Mouse (Mus musculus): Measurements from ENCODE around the gene Cdk13. TPM values are rescaled to one million over a fixed set of nuclear protein-coding genes. Genes with fewer than 3 reads are reported as not detected.

The Cdk13 gene
- polyA plus RNA-seq, 1 experiment from 2014 or later, result 20.2 TPM

DNA sequence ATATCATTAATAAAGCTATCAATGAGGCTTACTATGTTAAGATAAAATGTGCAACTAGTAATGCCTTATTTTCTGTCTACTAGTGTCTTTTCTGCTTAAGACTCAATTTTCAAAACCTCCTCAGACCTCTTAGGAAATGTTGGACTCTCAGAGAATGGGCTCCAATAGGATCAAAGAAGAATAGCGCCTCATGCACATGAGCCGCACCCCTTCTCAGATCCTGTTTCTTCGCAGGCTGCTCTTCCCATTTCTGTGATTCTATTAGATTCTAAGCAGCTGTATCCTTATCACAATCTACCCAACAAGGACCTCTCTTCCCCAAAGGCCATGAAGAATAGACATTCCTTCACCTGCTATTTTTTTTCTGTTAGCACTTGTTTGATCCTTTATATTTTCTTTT is 76.1 kb downstream of the Cdk13 start:
- peaks cover 8% of the 10 kb centered on the region; the same call in 1 of the 2 replicates for H3K36me3 ChIP-seq
- H3K27me3 ChIP-seq (replicated peaks), result no peaks in the 10 kb centered on the region
- no peak overlapping the region for H3K4me2 ChIP-seq
- no peaks in the 10 kb centered on the region for H3K4me1 ChIP-seq
- no peak for ATAC-seq (ENCODE audit: insufficient read depth, low FRiP score, low read depth)
- no peaks in the 10 kb centered on the region for H3K9me3 ChIP-seq
- no peak overlapping the region for H3K27ac ChIP-seq
- H3K9ac ChIP-seq, result no peak overlapping the region
- 87% methylated on average over 3 of the region's 3 CpGs for WGBS
- H3K4me3 ChIP-seq (replicated peaks), result no peak overlapping the region

DNA sequence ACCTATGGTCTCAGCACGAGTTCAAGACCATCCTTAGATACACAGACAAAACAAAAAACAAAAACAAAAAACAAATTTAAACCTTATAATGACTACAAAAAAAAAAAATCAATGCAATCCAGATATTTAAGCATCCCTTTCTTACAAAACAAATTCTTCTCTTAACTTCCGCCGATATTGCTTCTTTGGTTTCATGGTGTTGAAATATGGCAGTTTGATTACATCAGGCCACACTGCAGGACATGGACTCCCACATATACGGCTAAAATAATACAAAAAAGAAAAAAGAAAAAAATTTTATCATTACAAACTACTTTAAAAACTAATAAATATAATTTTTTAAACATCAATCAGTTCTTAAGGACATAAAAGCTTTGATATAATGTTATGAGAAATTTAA is 77.0 kb downstream of the Cdk13 start:
- H3K36me3 ChIP-seq, result peaks cover 8% of the 10 kb centered on the region; the same call in 1 of the 2 replicates
- no peak overlapping the region for H3K27ac ChIP-seq
- no peaks in the 10 kb centered on the region for H3K9me3 ChIP-seq
- ATAC-seq (ENCODE audit: insufficient read depth, low FRiP score, low read depth), result no peak
- 85% methylated on average over 4 of the region's 4 CpGs for WGBS
- H3K4me2 ChIP-seq, result no peak overlapping the region
- H3K9ac ChIP-seq, result no peak overlapping the region
- H3K4me1 ChIP-seq, result no peaks in the 10 kb centered on the region
- no peak overlapping the region for H3K4me3 ChIP-seq (replicated peaks)
- H3K27me3 ChIP-seq (replicated peaks), result no peaks in the 10 kb centered on the region

DNA sequence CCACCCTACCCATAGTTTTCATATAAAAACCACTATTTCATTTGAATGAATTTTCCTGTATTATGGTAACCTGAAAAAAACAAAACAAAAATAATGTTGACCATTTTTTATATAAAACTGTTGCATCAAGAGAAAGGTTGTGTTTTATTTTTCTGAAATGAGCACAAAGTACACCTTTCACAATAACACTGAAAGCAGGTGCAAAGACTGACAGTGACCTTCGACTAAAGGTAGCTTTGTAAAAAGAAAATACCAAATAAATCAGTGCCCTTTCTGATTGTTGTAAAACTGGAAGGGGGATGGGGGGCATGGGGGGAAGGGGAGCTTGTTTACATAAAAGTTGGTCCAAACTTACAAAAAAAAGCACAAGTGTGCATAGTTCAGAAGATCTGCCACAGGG is 87.5 kb downstream of the Cdk13 start:
- peaks cover 16% of the 10 kb centered on the region for H3K36me3 ChIP-seq
- no peaks in the 10 kb centered on the region for H3K4me1 ChIP-seq
- no peak overlapping the region for H3K4me2 ChIP-seq
- no peak overlapping the region for H3K9ac ChIP-seq
- no peak for ATAC-seq (ENCODE audit: insufficient read depth, low FRiP score, low read depth)
- no peak overlapping the region for H3K4me3 ChIP-seq (replicated peaks)
- 73% methylated on average over 1 of the region's 1 CpGs for WGBS
- H3K27me3 ChIP-seq (replicated peaks), result no peaks in the 10 kb centered on the region
- H3K9me3 ChIP-seq, result no peaks in the 10 kb centered on the region
- no peak overlapping the region for H3K27ac ChIP-seq

DNA sequence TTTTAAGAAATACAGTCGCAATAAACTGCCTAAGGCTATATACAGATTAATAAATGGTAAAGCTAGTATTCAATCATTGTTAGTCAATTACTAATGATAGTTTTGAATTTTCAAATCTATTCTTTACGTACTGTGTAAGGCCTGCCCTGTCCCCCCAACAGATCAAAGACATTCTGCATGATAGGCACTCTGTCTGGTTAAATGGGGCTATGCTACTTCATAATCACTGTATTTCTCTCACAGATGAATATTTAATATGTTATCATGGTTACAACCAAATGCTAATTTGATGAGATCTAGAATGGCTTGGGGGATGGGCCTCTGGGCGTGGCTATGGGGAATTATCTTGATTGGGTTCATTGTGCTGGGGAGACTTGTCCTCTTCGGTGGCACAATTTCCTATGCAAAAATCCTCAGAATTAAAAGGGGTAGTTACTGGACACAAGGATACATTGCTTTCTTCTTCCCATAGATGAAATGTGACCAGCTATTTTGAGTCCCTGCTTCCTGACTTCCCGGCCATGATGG is 96.0 kb downstream of the Cdk13 start:
- ATAC-seq (ENCODE audit: insufficient read depth, low FRiP score, low read depth), result no peak
- H3K36me3 ChIP-seq, result no peaks in the 10 kb centered on the region
- no peak overlapping the region for H3K27ac ChIP-seq

DNA sequence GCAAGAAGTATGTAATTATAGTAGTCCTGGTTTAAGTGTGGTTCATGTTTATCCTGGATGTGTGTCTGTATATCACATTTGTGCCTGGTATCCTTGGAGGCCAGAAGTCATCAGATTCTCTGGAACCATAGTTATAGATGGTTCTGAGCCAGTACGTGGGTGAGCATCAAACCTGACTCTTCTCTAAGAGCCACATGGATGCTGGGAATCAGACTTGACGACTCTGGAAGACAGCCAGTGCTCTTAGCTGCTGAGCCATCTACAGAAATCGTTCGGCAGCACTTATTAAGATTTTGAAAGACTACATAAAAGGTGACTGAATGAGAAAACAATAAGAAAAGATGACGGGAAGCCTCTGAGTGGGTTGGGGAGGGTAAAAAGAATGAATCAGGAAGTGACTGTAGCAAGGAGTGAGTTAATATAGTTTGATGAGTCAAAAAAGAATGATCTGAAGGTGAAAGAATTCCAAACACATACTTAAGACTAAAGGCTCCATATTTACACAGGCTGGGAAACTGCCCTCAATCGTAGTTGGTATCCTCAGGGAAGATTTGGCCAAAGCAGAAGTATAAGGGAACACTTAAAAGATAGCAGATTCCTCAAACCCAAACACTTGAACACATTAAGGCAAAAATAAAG is 99.6 kb downstream of the Cdk13 start:
- no peak for ATAC-seq (ENCODE audit: insufficient read depth, low FRiP score, low read depth)
- Histone ChIP-seq H3K4me3 (replicated peaks) (no peak overlapping the region), H3K27me3 (replicated peaks) (no peaks in the 10 kb centered on the region), H3K9ac (no peak overlapping the region), H3K9me3 (no peaks in the 10 kb centered on the region), H3K36me3 (no peaks in the 10 kb centered on the region), H3K4me1 (no peaks in the 10 kb centered on the region), H3K4me2 (no peak overlapping the region), H3K27ac (no peak overlapping the region)
- WGBS, result 77% methylated on average over 6 of the region's 6 CpGs

More for the DNA sequence above, 96.0 kb downstream of the Cdk13 start:
- Histone ChIP-seq H3K9ac (no peak overlapping the region), H3K4me1 (no peaks in the 10 kb centered on the region), H3K9me3 (no peaks in the 10 kb centered on the region), H3K4me2 (no peak overlapping the region), H3K27me3 (replicated peaks) (no peaks in the 10 kb centered on the region), H3K4me3 (replicated peaks) (no peak overlapping the region)
- WGBS, result 81% methylated on average over 5 of the region's 5 CpGs

DNA sequence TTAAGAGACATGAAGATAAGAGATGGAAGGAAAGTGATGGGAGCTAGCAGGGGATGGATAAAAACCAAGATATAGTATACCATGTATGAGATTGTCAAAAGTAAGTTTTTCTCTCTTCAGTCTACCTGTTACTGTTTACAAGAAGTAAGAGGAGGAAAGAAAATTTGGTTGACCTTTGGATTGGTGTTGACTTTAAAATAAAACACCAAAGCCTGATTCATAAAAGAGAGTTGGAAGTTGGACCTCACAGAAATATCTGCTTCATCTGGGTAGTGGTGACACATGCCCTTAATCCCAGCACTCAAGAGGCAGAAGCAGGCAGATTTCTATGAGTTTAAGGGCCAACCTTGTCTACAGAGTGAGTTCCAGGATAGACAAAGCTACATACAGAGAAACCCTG is 102.6 kb downstream of the Cdk13 start:
- Histone ChIP-seq H3K9me3 (no peaks in the 10 kb centered on the region), H3K4me2 (no peak overlapping the region), H3K27me3 (replicated peaks) (no peaks in the 10 kb centered on the region), H3K4me1 (peaks cover 3% of the 10 kb centered on the region; the same call in 1 of the 2 replicates), H3K27ac (no peak overlapping the region), H3K36me3 (no peaks in the 10 kb centered on the region), H3K9ac (no peak overlapping the region), H3K4me3 (replicated peaks) (no peak overlapping the region)
- ATAC-seq (ENCODE audit: insufficient read depth, low FRiP score, low read depth), result no peak

DNA sequence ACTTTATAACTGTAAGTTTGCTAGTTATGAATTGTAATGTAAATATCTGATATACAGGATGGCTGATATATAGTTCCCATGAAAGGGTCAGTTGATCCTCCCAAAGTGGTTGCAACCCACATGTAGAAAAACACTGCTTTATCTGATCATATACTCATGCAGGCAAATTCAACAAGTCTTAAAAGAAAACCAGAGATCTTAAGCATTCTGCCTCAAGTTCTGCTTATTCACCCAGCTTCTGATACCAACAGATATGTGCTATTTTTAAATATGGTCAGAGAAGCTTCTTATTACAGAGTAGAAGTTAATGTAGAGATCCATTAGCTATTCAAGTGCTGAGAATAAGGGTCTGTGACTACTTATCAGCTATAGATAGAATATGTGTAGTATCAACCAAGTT is 103.6 kb downstream of the Cdk13 start:
- Histone ChIP-seq H3K4me3 (replicated peaks) (no peak overlapping the region), H3K9me3 (no peaks in the 10 kb centered on the region), H3K9ac (no peak overlapping the region), H3K27me3 (replicated peaks) (no peaks in the 10 kb centered on the region), H3K36me3 (no peaks in the 10 kb centered on the region), H3K27ac (no peak overlapping the region), H3K4me1 (peaks cover 3% of the 10 kb centered on the region; the same call in 1 of the 2 replicates), H3K4me2 (no peak overlapping the region)
- no peak for ATAC-seq (ENCODE audit: insufficient read depth, low FRiP score, low read depth)

DNA sequence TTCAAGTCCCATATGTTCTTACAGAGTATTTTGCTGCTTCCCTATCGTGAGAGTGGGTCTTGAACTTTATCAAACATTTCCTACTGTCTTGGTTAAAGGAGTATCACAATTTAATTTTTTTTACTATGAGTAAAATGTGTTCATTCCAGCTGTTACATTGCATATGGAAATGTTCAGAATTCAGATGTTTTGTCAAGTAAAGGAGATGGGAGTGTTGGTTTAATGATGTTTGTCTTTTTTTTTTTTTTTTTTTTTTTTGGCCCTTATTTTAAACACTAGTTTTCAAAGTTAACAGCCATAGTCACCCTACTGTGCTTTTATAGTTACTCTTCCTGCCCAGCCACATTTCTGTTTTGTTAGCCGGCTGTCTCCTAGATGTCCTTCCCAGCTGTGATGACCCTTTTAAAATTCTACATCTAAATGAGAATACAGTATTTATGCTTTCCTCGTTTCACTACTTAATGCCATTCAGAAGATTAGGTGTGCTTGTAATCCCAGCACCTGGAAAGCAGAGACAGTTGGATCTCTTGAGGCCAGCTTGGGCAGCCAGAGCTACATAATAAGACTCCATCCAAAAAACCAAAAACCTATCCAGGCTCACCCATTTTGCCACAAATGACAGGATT is 104.7 kb downstream of the Cdk13 start:
- no peak for ATAC-seq (ENCODE audit: insufficient read depth, low FRiP score, low read depth)
- Histone ChIP-seq H3K36me3 (no peaks in the 10 kb centered on the region), H3K4me3 (replicated peaks) (no peak overlapping the region), H3K9ac (no peak overlapping the region), H3K4me1 (peaks cover 3% of the 10 kb centered on the region; the same call in 1 of the 2 replicates), H3K4me2 (no peak overlapping the region), H3K9me3 (no peaks in the 10 kb centered on the region), H3K27me3 (replicated peaks) (no peaks in the 10 kb centered on the region), H3K27ac (no peak overlapping the region)
- 82% methylated on average over 3 of the region's 3 CpGs for WGBS

DNA sequence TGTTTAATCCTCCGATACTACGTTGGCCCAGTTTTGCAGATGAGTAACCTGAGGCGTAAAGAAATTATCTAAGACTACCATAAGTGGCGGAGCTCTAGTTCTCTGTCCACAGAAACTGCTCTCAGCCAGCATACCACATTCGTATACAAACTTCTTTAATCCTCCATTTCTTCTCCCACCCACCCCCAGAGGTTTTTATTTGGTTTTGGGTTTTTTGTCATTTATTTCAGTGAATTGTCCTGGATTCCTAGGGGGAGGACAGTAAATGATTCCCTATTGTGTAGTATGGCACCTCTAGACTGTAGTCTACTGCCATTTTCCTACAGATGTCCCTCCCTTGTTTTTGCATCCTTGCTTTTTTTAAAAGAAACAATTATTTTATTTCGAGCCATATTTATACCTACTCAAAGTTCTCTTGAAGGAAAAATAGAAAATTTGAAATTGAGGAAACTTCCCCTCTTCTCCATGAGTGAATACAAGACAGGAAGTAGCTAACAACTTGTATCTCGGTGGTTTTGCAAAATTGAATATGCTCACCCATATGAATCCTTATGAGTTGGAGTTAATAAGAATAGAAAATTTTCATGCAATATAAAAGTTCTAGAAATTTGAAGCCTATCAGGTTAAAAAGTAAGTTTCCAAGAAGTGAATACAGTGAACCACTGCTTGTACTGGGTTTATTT is 108.9 kb downstream of the Cdk13 start:
- 7% methylated on average over 7 of the region's 7 CpGs for WGBS
- Histone ChIP-seq H3K9ac (peak overlapping the region; percentile 91), H3K4me2 (peak overlapping the region; percentile 62), H3K4me1 (peaks cover 3% of the 10 kb centered on the region; the same call in 1 of the 2 replicates), H3K36me3 (no peaks in the 10 kb centered on the region), H3K27ac (peak overlapping the region; percentile 92), H3K27me3 (replicated peaks) (no peaks in the 10 kb centered on the region), H3K9me3 (no peaks in the 10 kb centered on the region), H3K4me3 (replicated peaks) (peak overlapping the region; percentile 85)
- ATAC-seq (ENCODE audit: insufficient read depth, low FRiP score, low read depth), result no peak

DNA sequence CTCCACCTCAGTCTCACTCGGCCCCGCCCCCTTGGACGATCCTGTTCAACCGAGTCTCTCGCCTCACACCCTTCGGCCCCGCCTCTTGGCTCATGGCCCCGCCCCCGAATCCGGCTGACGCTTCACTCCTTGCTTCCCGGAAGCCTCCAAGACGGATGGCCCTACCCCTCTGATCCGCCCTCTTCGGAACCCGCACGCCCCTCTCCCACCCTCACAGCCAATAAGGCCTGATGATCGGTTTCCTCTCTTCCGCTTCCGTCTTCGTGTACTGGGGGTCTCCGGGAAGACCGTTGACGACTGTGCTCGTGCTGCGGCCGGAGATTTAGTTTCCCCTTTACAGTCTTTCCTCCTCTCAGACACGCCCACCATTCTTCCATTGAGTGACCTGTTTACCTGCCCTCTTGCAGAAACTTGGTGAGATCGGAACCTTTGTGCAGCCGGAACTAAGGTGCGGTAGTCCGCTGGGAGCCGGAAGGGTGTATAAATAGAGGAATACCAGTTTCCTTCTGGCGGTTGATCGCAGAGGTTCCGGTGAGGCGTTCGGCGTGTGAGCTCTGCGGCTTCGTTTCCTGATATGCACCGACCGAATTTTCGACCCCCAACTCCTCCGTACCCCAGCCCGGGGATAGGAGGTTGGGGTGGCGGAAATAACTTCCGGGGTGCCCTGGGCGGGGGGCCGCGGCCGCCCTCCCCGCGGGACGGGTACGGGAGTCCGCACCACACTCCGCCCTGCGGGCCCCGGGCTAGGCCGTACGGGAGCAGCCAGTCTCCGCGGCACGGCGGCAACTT is 109.8 kb downstream of the Cdk13 start, which contains the start of the genes Mplkip and Sugct:
Mplkip (plus strand) TSS at position 282 of the 789 bp plus-strand sequence.
Sugct (minus strand) TSS at position 643 of the 789 bp plus-strand sequence.
- Histone ChIP-seq H3K4me1 (peaks cover 3% of the 10 kb centered on the region; the same call in 1 of the 2 replicates), H3K4me3 (replicated peaks) (peak within 1 kb of the TSS; percentile 85), H3K4me2 (peak within 1 kb of the TSS; percentile 62), H3K9me3 (no peaks in the 10 kb centered on the region), H3K9ac (peak within 1 kb of the TSS; percentile 91), H3K27ac (peak within 1 kb of the TSS; percentile 92), H3K27me3 (replicated peaks) (no peaks in the 10 kb centered on the region), H3K36me3 (no peaks in the 10 kb centered on the region)
- ATAC-seq (ENCODE audit: insufficient read depth, low FRiP score, low read depth), result peak; percentile 97
- WGBS, result under 1% methylated on average over 66 of the region's 66 CpGs

DNA sequence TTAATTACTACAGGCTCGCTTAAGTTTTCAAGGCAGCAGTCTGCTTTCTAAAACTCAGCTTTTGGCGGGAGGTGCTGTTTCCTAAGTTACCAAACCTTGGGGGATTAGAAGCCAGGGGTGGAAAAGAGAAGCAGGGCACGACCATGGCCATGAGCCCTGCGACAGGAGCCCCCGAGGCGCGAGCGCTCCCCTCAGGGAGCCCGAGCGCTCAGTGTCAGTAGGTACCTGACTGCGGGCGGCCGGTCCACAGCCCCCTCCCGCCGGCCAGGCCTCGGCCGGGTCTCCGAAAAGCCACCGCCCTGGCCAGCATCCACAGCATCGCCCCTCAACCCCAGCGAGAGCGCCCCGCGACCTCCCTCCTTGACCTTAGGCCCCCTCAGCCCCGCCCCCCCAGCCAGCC is 110.5 kb downstream of the Cdk13 start:
- H3K4me1 ChIP-seq, result peaks cover 7% of the 10 kb centered on the region; the same call in 1 of the 2 replicates
- H3K9me3 ChIP-seq, result no peaks in the 10 kb centered on the region
- no peaks in the 10 kb centered on the region for H3K36me3 ChIP-seq
- H3K27ac ChIP-seq, result peak overlapping the region; percentile 58
- ATAC-seq (ENCODE audit: insufficient read depth, low FRiP score, low read depth), result peak; percentile 55
- H3K27me3 ChIP-seq (replicated peaks), result no peaks in the 10 kb centered on the region
- H3K4me3 ChIP-seq (replicated peaks), result peak overlapping the region; percentile 85
- peak overlapping the region; percentile 33 for H3K9ac ChIP-seq
- H3K4me2 ChIP-seq, result peak overlapping the region; percentile 44
- under 1% methylated on average over 24 of the region's 25 CpGs for WGBS

Data from stomach, embryonic 15.5 days (tissue).